Mouse (Mus musculus) forebrain, embryonic 15.5 days (tissue): ENCODE data around the gene Lrrc47. TPM values are rescaled to one million over a fixed set of nuclear protein-coding genes. Genes with fewer than 3 reads are reported as not detected.

ENCODE experiments used
- ATAC-seq: fragments of 200-750 bp; cut with Nextera tagmentation; replicated peaks from 2 replicates; pipeline ENCODE4 v1.8.0; 2017; ENCODE audit warnings: mild to moderate bottlenecking, moderate TSS enrichment, moderate library complexity
- H3K27ac ChIP-seq: fragments of 300-500 bp; sonication (generic); replicated peaks from 2 replicates; pipeline ENCODE4 v1.5.1; 2015; ENCODE audit warnings: mild to moderate bottlenecking, inconsistent platforms
- H3K27me3 ChIP-seq: fragments of 300-500 bp; sonication (generic); 2 replicates; pipeline ENCODE4 v1.6.1; 2015; ENCODE audit warnings: inconsistent platforms
- H3K36me3 ChIP-seq: fragments of 300-500 bp; sonication (generic); 2 replicates; pipeline ENCODE4 v1.6.1; 2015; ENCODE audit warnings: mild to moderate bottlenecking, inconsistent platforms
- H3K4me1 ChIP-seq: fragments of 300-500 bp; sonication (generic); 2 replicates; pipeline ENCODE4 v1.6.1; 2015; ENCODE audit warnings: inconsistent platforms
- H3K4me2 ChIP-seq: fragments of 300-500 bp; sonication (generic); replicated peaks from 2 replicates; pipeline ENCODE4 v1.6.1; 2015; ENCODE audit warnings: mild to moderate bottlenecking, inconsistent platforms
- H3K4me3 ChIP-seq: fragments of 300-500 bp; sonication (generic); 2 replicates; pipeline ENCODE4 v1.5.1; 2015; ENCODE audit warnings: mild to moderate bottlenecking, inconsistent platforms
- H3K9ac ChIP-seq: fragments of 300-500 bp; sonication (generic); replicated peaks from 2 replicates; pipeline ENCODE4 v1.6.1; 2015; ENCODE audit warnings: mild to moderate bottlenecking, inconsistent platforms
- H3K9me3 ChIP-seq: fragments of 300-500 bp; sonication (generic); 2 replicates; pipeline ENCODE4 v1.6.1; 2016; ENCODE audit warnings: inconsistent platforms
- whole genome bisulfite sequencing: fragments of 180-500 bp; shearing (Covaris S2); methylation state at CpG from one replicate; pipeline ENCODE4 v1.1.7; 2015; ENCODE audit warnings: mixed read lengths; 5-methylcytosine and 5-hydroxymethylcytosine counted together
- polyA plus RNA-seq: library from polyadenylated mRNA; unstranded; fragments of >200 nt; fragmentation: Nextera tagmentation; extraction: Ambion mirVana; gene quantifications from 2 replicates; pipeline ENCODE4 v1.2.1, GENCODE M21; 2015

Lrrc47 gene
- polyA plus RNA-seq, 1 experiment from 2014 or later: 25.8 TPM

GRCm38 (mm10) chr4:154056661-154057060 is 45.1 kb downstream of the Lrrc47 start:
- Histone ChIP-seq H3K27ac (no peak overlapping the region), H3K36me3 (no peaks in the 10 kb centered on the region), H3K4me3 (no peak overlapping the region), H3K9me3 (no peaks in the 10 kb centered on the region), H3K4me1 (no peaks in the 10 kb centered on the region), H3K9ac (no peak overlapping the region), H3K27me3 (no peaks in the 10 kb centered on the region), H3K4me2 (no peak overlapping the region)
- WGBS: 48% methylated on average over 2 of the region's 2 CpGs
- ATAC-seq: no peak

- no peaks in the 10 kb centered on the region for H3K9me3 ChIP-seq
- H3K36me3 ChIP-seq: no peaks in the 10 kb centered on the region
- no peak overlapping the region for H3K4me2 ChIP-seq
- H3K4me1 ChIP-seq: no peaks in the 10 kb centered on the region
- 71% methylated on average over 4 of the region's 4 CpGs for WGBS
- no peak for ATAC-seq
- H3K9ac ChIP-seq: no peak overlapping the region
- no peak overlapping the region for H3K4me3 ChIP-seq
- no peaks in the 10 kb centered on the region for H3K27me3 ChIP-seq
- no peak overlapping the region for H3K27ac ChIP-seq
Measured at GRCm38 (mm10) chr4:154057696-154058095, 46.2 kb downstream of the Lrrc47 start.

DNA sequence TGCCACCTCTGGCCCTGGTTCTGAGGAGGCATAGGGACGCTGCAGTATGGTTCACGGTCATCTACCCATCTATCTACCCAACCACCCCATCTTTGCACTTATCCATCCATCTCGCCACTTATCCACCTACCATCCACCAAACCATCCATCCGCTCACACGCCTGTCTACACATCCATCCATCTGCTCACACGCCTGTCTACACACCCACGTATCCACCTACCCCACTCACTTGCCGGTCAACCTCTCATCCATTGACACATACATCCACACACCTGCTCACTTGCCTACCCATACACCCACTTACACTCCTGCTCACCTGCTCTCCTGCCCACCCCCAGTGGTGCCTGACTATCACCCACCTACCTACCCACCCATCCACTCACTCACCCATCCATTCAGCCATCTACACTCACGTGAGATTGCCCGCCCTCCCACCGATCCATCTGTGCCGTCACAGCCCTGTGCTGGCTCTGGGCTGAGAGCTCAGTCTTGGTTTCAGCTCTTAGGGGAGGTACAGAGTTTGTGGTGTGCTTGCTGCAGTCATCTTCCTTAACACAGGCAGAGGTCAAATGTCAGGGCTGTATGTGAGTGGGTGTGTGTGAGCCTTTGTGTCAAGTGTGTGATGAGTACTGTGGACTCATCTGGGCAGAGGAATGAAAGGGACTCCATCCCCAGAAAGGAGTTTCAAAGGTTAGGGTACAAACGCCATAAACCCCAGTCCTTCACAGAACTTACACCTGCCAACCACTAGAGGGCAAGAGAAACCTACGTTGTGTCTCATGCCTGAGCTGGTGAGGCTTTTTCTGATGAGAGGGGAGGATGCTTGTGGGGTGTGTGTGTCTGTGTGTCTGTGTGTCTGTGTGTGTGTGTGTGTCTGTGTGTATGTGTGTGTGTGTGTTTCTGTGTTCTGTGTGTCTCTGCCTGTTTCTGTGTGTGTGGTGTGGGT is 53.6 kb downstream of the Lrrc47 start:
- Histone ChIP-seq H3K9me3 (no peaks in the 10 kb centered on the region), H3K27me3 (peaks cover 8% of the 10 kb centered on the region), H3K9ac (no peak overlapping the region), H3K27ac (no peak overlapping the region), H3K4me2 (no peak overlapping the region), H3K4me3 (no peak overlapping the region), H3K4me1 (no peaks in the 10 kb centered on the region), H3K36me3 (no peaks in the 10 kb centered on the region)
- ATAC-seq: peak; percentile 61
- WGBS: 63% methylated on average over 14 of the region's 14 CpGs

- no peak overlapping the region for H3K4me2 ChIP-seq
- no peak overlapping the region for H3K9ac ChIP-seq
- under 1% methylated on average over 5 of the region's 5 CpGs for WGBS
- H3K36me3 ChIP-seq: no peaks in the 10 kb centered on the region
- H3K27me3 ChIP-seq: peaks cover 27% of the 10 kb centered on the region
- no peak overlapping the region for H3K4me3 ChIP-seq
- no peak overlapping the region for H3K27ac ChIP-seq
- ATAC-seq: no peak
- peaks cover 7% of the 10 kb centered on the region; the same call in 1 of the 2 replicates for H3K4me1 ChIP-seq
- H3K9me3 ChIP-seq: no peaks in the 10 kb centered on the region
Measured at GRCm38 (mm10) chr4:154070896-154071295, 59.4 kb downstream of the Lrrc47 start.

Other genes starting within 250 kb of the Lrrc47 start
- 64.8 and 69.1 TPM in 2 replicates for gene A430005L14Rik, start 54.5 kb upstream of the Lrrc47 start, polyA plus RNA-seq
- gene Dffb, start 36.6 kb upstream of the Lrrc47 start, polyA plus RNA-seq: 11.8 and 12.8 TPM in 2 replicates
- gene Cep104, start 36.5 kb upstream of the Lrrc47 start, polyA plus RNA-seq: 20.0 and 21.7 TPM in 2 replicates
- gene Smim1, start 14.5 kb downstream of the Lrrc47 start, polyA plus RNA-seq: 3.6 and 3.8 TPM in 2 replicates
- gene Ccdc27, start 30.9 kb downstream of the Lrrc47 start, polyA plus RNA-seq: not detected in 2 replicates
- 5.6 and 5.9 TPM in 2 replicates for gene Trp73, start 128.5 kb downstream of the Lrrc47 start, polyA plus RNA-seq
- 58.3 and 62.1 TPM in 2 replicates for gene Wrap73, start 130.6 kb downstream of the Lrrc47 start, polyA plus RNA-seq
- gene Tprgl, start 148.9 kb downstream of the Lrrc47 start, polyA plus RNA-seq: 164 and 171 TPM in 2 replicates
- 6.4 TPM in 2 replicates for gene Megf6, start 159.0 kb downstream of the Lrrc47 start, polyA plus RNA-seq